Mouse (Mus musculus) CD4-positive naive resting alpha-beta T cell, adult 76 days (primary cell): ENCODE data around the gene Gm28079. TPM values are rescaled to one million over a fixed set of nuclear protein-coding genes. Genes with fewer than 3 reads are reported as not detected.

Experiments
- total RNA-seq: library from RNA; stranded (reverse); gene quantifications from one replicate; pipeline ENCODE4 v1.2.4, GENCODE M21; 2023

The Gm28079 gene
- total RNA-seq, result not detected

DNA sequence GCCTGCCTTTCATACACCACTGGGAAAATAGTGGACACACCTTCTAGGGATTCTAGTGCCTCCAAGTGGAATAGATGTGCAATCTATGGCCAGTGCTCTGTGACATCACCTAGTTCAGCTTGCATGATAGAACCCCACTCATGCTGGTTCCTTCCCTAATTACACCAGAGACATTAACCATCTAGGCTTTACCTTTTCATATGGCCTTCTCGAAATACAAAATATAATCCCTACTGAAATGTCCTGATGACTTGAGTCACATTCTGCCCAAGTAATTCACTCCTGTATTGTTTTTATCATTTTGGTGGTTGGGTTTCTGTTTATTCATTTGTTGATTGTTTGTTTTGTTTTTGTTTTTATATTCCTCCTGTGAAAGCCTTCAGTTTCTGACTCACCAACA, at the start of gene Gm28079:
TSS of gene Gm28079 (minus strand) at position 101 of the 400 bp plus-strand sequence.

